Mouse (Mus musculus) G1E (cell line): ENCODE measurements at regions not wholly inside any gene's neighbourhood (a gene's known extent, or its start where the extent isn't known, plus 50 kb on each side); places are given as distances from the start of the nearest gene placed in this dataset.

Experiments
- CTCF ChIP-seq: IDR thresholded peaks from 2 replicates; pipeline ENCODE4 v1.5.1; 2012; ENCODE audit warnings: low read depth, low read length, inconsistent platforms, mixed read lengths
- GATA1 ChIP-seq: IDR thresholded peaks from 2 replicates; pipeline ENCODE4 v1.6.1; 2012; ENCODE audit warnings: borderline replicate concordance, low read length, inconsistent platforms, mixed read lengths
- GATA2 ChIP-seq: IDR thresholded peaks from 2 replicates; pipeline ENCODE4 v1.6.1; 2012; ENCODE audit warnings: low read depth, low read length, inconsistent platforms, borderline replicate concordance
- POLR2AphosphoS5 ChIP-seq: IDR thresholded peaks from 2 replicates; pipeline ENCODE4 v1.6.1; 2012; ENCODE audit warnings: low read depth, low read length, inconsistent platforms; ENCODE audit not compliant: insufficient replicate concordance
- TAL1 ChIP-seq: conservative IDR thresholded peaks from 2 replicates; pipeline ENCODE4 v1.6.1; 2012; ENCODE audit warnings: low read depth, low read length, inconsistent platforms, mixed read lengths

DNA sequence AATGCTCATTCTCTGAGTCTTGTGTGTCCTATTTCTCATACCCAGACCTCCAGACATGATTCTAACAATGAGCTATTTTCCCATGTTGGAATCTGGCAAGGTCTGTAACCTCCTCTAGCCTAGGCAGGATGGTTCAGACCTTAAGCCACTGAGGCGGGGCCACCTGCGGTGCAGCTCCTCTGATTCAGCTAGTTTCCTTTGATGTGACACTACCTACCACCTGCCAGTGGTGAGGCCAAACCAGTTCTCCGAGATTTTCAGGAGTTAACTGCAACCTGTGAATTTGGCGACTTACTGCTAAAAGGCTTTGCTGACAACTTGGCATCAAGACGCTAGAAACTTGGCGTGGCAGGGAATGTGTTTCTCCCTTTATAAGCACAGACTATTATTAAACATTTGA lies 2691.3 kb downstream of the Gm37988 start:
- no peak for TF ChIP-seq CTCF
- TF ChIP-seq GATA1 = no peak
- no peak for TF ChIP-seq TAL1
- TF ChIP-seq GATA2 = no peak
- no peak for TF ChIP-seq POLR2AphosphoS5
